Mouse (Mus musculus) gastrocnemius, adult 8-10 months (tissue): ENCODE results near the gene Nat10. TPM values are rescaled to one million over a fixed set of nuclear protein-coding genes. Genes with fewer than 3 reads are reported as not detected.

Source experiments
- total RNA-seq, 4 experiments: library from RNA; stranded (reverse); gene quantifications; 2 replicates each; pipeline ENCODE4 v1.2.4; 2022

The Nat10 gene
- total RNA-seq, 4 experiments from 2014 or later, result 13.7 to 16.7 (median 14.6) TPM

Other genes starting within 250 kb of the Nat10 start
- gene Abtb2, start 195.0 kb downstream of the Nat10 start, total RNA-seq, result 1 to 10 TPM; 5.1 to 8.8 (median 7.5) TPM
- gene Caprin1, start 36.4 kb upstream of the Nat10 start, total RNA-seq, result 10 to 100 TPM; 75.5 to 94.5 (median 78.7) TPM
- gene Lmo2, start 196.7 kb upstream of the Nat10 start, total RNA-seq, result 1 to 10 TPM; 3.4 to 9.1 (median 4.6) TPM